Mouse (Mus musculus): ENCODE measurements around the gene Cdrt4.

Gene Cdrt4

GRCm38 (mm10) chr11:62951012-62951411, at the start of gene Cdrt4:
TSS of gene Cdrt4 (plus strand) at chr11:62951193.
- DNase-seq (ENCODE audit: low read depth in 2 of 2, low spot score in 2 of 2), result no peak

GRCm38 (mm10) chr11:62901699-62902323, 49.2 kb upstream of the Cdrt4 start:
- peak; percentile 23 to 54 for DNase-seq (ENCODE audit: low read depth in 2 of 2, low spot score in 2 of 2)

- no peak for DNase-seq (ENCODE audit: low read depth in 2 of 2, low spot score in 2 of 2)
Observed at GRCm38 (mm10) chr11:62903871-62904495, 47.0 kb upstream of the Cdrt4 start.

GRCm38 (mm10) chr11:62909720-62910306, 41.2 kb upstream of the Cdrt4 start:
- peak in 1 of 2 experiments; percentile 8 for DNase-seq (ENCODE audit: low read depth in 2 of 2, low spot score in 2 of 2)

- DNase-seq (ENCODE audit: low read depth in 2 of 2, low spot score in 2 of 2), result no peak
Observed at GRCm38 (mm10) chr11:62911362-62911761, 39.6 kb upstream of the Cdrt4 start.

- no peak for DNase-seq (ENCODE audit: low read depth in 2 of 2, low spot score in 2 of 2)
Observed at GRCm38 (mm10) chr11:62913141-62913540, 37.9 kb upstream of the Cdrt4 start.

- DNase-seq (ENCODE audit: low read depth in 2 of 2, low spot score in 2 of 2), result no peak
Observed at GRCm38 (mm10) chr11:62914532-62914931, 36.5 kb upstream of the Cdrt4 start.

- DNase-seq (ENCODE audit: low read depth in 2 of 2, low spot score in 2 of 2), result no peak
Observed at GRCm38 (mm10) chr11:62915486-62915885, 35.5 kb upstream of the Cdrt4 start.

- DNase-seq (ENCODE audit: low read depth in 2 of 2, low spot score in 2 of 2), result no peak
Observed at GRCm38 (mm10) chr11:62916765-62917164, 34.2 kb upstream of the Cdrt4 start.

- no peak for DNase-seq (ENCODE audit: low read depth in 2 of 2, low spot score in 2 of 2)
Observed at GRCm38 (mm10) chr11:62919946-62920742, 30.8 kb upstream of the Cdrt4 start.

- no peak for DNase-seq (ENCODE audit: low read depth in 2 of 2, low spot score in 2 of 2)
Observed at GRCm38 (mm10) chr11:62920743-62921050, 30.3 kb upstream of the Cdrt4 start.

- peak in 1 of 2 experiments; percentile 28 for DNase-seq (ENCODE audit: low read depth in 2 of 2, low spot score in 2 of 2)
Observed at GRCm38 (mm10) chr11:62921052-62921977, 29.7 kb upstream of the Cdrt4 start.

GRCm38 (mm10) chr11:62924091-62924761, 26.8 kb upstream of the Cdrt4 start:
- no peak for DNase-seq (ENCODE audit: low read depth in 2 of 2, low spot score in 2 of 2)

GRCm38 (mm10) chr11:62929799-62930198, 21.2 kb upstream of the Cdrt4 start:
- no peak for DNase-seq (ENCODE audit: low read depth in 2 of 2, low spot score in 2 of 2)

GRCm38 (mm10) chr11:62930574-62930973, 20.4 kb upstream of the Cdrt4 start:
- no peak for DNase-seq (ENCODE audit: low read depth in 2 of 2, low spot score in 2 of 2)

GRCm38 (mm10) chr11:62931141-62931540, 19.9 kb upstream of the Cdrt4 start:
- DNase-seq (ENCODE audit: low read depth in 2 of 2, low spot score in 2 of 2), result no peak

GRCm38 (mm10) chr11:62933099-62933498, 17.9 kb upstream of the Cdrt4 start:
- DNase-seq (ENCODE audit: low read depth in 2 of 2, low spot score in 2 of 2), result no peak

GRCm38 (mm10) chr11:62934795-62935514, 16.0 kb upstream of the Cdrt4 start:
- no peak for DNase-seq (ENCODE audit: low read depth in 2 of 2, low spot score in 2 of 2)

- no peak for DNase-seq (ENCODE audit: low read depth in 2 of 2, low spot score in 2 of 2)
Observed at GRCm38 (mm10) chr11:62937986-62938385, 13.0 kb upstream of the Cdrt4 start.

- no peak for DNase-seq (ENCODE audit: low read depth in 2 of 2, low spot score in 2 of 2)
Observed at GRCm38 (mm10) chr11:62938921-62939320, 12.1 kb upstream of the Cdrt4 start.

Measured in CD8-positive naive resting alpha-beta T cell, adult 2 months (primary cell).